Mouse (Mus musculus) spleen, postnatal 14 days (tissue): ENCODE results near the gene Wdr90.
"Not testable (repeated sequence)": the region's sequence is repeated elsewhere in the genome, so short reads cannot be mapped to it uniquely, and the experiment has no call there.

Experiments used
- DNase-seq, 2 experiments: peaks; one replicate each; pipeline ENCODE4 v3.0.0; 2021 to 2022; ENCODE audit warnings: low spot score in 2 of 2

Wdr90 gene

GRCm38 (mm10) chr17:25877741-25878610 lies 16.7 kb upstream of the Wdr90 start:
- DNase-seq, result no peak

GRCm38 (mm10) chr17:25877025-25877424 lies 15.7 kb upstream of the Wdr90 start:
- no peak for DNase-seq

GRCm38 (mm10) chr17:25876347-25876915 lies 15.1 kb upstream of the Wdr90 start:
- DNase-seq, result no peak

GRCm38 (mm10) chr17:25875171-25876136 lies 14.2 kb upstream of the Wdr90 start:
- DNase-seq, result peak; percentile 78 to 83

- DNase-seq, result peak; percentile 92 to 96
These were observed 13.4 kb upstream of the Wdr90 start, which contains the start of gene Mettl26 for GRCm38 (mm10) chr17:25874721-25875170. TSS of gene Mettl26 (plus strand) at chr17:25875074.

GRCm38 (mm10) chr17:25874148-25874720 lies 12.9 kb upstream of the Wdr90 start:
- DNase-seq, result no peak

- no peak for DNase-seq
These were observed 12.3 kb upstream of the Wdr90 start for GRCm38 (mm10) chr17:25873405-25874147.

- DNase-seq, result no peak
These were observed 11.4 kb upstream of the Wdr90 start for GRCm38 (mm10) chr17:25872676-25873075.

- DNase-seq, result not testable (repeated sequence)
These were observed 10.3 kb upstream of the Wdr90 start for GRCm38 (mm10) chr17:25871566-25871965.

- DNase-seq, result no peak
These were observed 8.7 kb upstream of the Wdr90 start for GRCm38 (mm10) chr17:25869954-25870353.

GRCm38 (mm10) chr17:25869498-25869897 lies 8.2 kb upstream of the Wdr90 start:
- no peak for DNase-seq

- peak; percentile 44 to 45 for DNase-seq
These were observed 7.4 kb upstream of the Wdr90 start, which contains the start of gene Mcrip2 for GRCm38 (mm10) chr17:25868601-25869191. TSS of gene Mcrip2 (minus strand) at chr17:25868764.

GRCm38 (mm10) chr17:25867836-25868600 lies 6.7 kb upstream of the Wdr90 start:
- DNase-seq, result no peak

GRCm38 (mm10) chr17:25867509-25867835 lies 6.2 kb upstream of the Wdr90 start:
- no peak for DNase-seq

- DNase-seq, result no peak
These were observed 4.9 kb upstream of the Wdr90 start for GRCm38 (mm10) chr17:25866172-25866571.

- DNase-seq, result no peak
These were observed 4.0 kb upstream of the Wdr90 start for GRCm38 (mm10) chr17:25865288-25865687.

GRCm38 (mm10) chr17:25864311-25864710 lies 3.0 kb upstream of the Wdr90 start:
- no peak for DNase-seq

GRCm38 (mm10) chr17:25863681-25864080 lies 2.4 kb upstream of the Wdr90 start:
- no peak for DNase-seq

GRCm38 (mm10) chr17:25861704-25862612 lies 657 bp upstream of the Wdr90 start:
- no peak for DNase-seq
